Mouse (Mus musculus) limb, embryonic 13.5 days (tissue): ENCODE measurements around the gene Atg13. TPM values are rescaled to one million over a fixed set of nuclear protein-coding genes. Genes with fewer than 3 reads are reported as not detected.

Experiments
- ATAC-seq: fragments of 200-750 bp; cut with Nextera tagmentation; 2 replicates; pipeline ENCODE4 v1.8.0; 2017; ENCODE audit warnings: low read depth, moderate number of reproducible peaks, moderate TSS enrichment; ENCODE audit not compliant: low FRiP score
- H3K27ac ChIP-seq: fragments of 300-500 bp; sonication (generic); 2 replicates; pipeline ENCODE4 v1.5.1; 2015; ENCODE audit warnings: inconsistent platforms, mild to moderate bottlenecking, moderate library complexity
- H3K27me3 ChIP-seq: fragments of 300-500 bp; sonication (generic); 2 replicates; pipeline ENCODE4 v1.6.1; 2015; ENCODE audit warnings: mild to moderate bottlenecking, inconsistent platforms
- H3K36me3 ChIP-seq: fragments of 300-500 bp; sonication (generic); 2 replicates; pipeline ENCODE4 v1.6.1; 2015; ENCODE audit warnings: inconsistent platforms, mild to moderate bottlenecking, moderate library complexity
- H3K4me1 ChIP-seq: fragments of 300-500 bp; sonication (generic); 2 replicates; pipeline ENCODE4 v1.6.1; 2015; ENCODE audit warnings: inconsistent platforms
- H3K4me2 ChIP-seq: fragments of 300-500 bp; sonication (generic); replicated peaks from 2 replicates; pipeline ENCODE4 v1.6.1; 2015; ENCODE audit warnings: inconsistent platforms, mild to moderate bottlenecking, moderate library complexity
- H3K4me3 ChIP-seq: fragments of 300-500 bp; sonication (generic); 2 replicates; pipeline ENCODE4 v1.5.1; 2015; ENCODE audit warnings: moderate library complexity, mild to moderate bottlenecking, inconsistent platforms
- H3K9ac ChIP-seq: fragments of 300-500 bp; sonication (generic); 2 replicates; pipeline ENCODE4 v1.6.1; 2015; ENCODE audit warnings: mild to moderate bottlenecking, inconsistent platforms
- H3K9me3 ChIP-seq: fragments of 300-500 bp; sonication (generic); 2 replicates; pipeline ENCODE4 v1.6.1; 2016; ENCODE audit warnings: inconsistent platforms
- WGBS: fragments of 180-500 bp; shearing (Covaris S2); methylation state at CpG from one replicate; pipeline ENCODE4 v1.1.7; 2015; 5-methylcytosine and 5-hydroxymethylcytosine counted together
- polyA plus RNA-seq: library from polyadenylated mRNA; unstranded; fragments of >200 nt; fragmentation: Nextera tagmentation; extraction: Ambion mirVana; gene quantifications from 2 replicates; pipeline ENCODE4 v1.2.1, GENCODE M21; 2015

Atg13 gene
- polyA plus RNA-seq, 1 experiment from 2014 or later = 29.0 TPM

DNA sequence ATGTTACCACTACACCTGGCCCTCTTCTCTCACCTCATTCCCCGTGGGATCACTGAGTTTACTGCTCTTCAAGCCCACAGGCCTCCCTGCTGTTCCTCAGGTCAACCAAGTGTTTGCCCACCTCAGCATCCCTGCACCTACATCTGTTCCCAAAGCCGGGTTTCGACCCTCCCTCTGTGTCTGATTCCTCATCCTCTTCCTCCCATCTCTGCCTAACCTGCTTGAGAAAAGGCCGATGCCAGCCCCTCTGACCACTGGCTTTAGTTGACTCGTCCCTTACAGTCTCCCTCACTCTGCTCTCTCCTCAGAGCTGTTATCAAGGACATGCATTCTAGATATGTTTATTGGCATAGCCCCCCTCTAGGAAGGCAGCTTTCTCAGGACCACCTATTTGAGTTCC, 82.9 kb downstream of the Atg13 start:
- Histone ChIP-seq H3K36me3 (peaks cover 16% of the 10 kb centered on the region), H3K27me3 (no peaks in the 10 kb centered on the region), H3K9me3 (no peaks in the 10 kb centered on the region), H3K9ac (no peak overlapping the region), H3K27ac (no peak overlapping the region), H3K4me2 (no peak overlapping the region), H3K4me3 (no peak overlapping the region), H3K4me1 (no peaks in the 10 kb centered on the region)
- 73% methylated on average over 5 of the region's 5 CpGs for WGBS
- ATAC-seq = no peak

Other genes with a start within 250 kb of the Atg13 start
- gene Ckap5, start 183.8 kb downstream of the Atg13 start, polyA plus RNA-seq = 106 TPM in 2 replicates
- 1.1 and 1.8 TPM in 2 replicates for gene F2, start 74.2 kb downstream of the Atg13 start, polyA plus RNA-seq
- 15.6 and 16.1 TPM in 2 replicates for gene Zfp408, start 60.8 kb downstream of the Atg13 start, polyA plus RNA-seq
- gene Arhgap1, start 60.7 kb downstream of the Atg13 start, polyA plus RNA-seq = 104 and 111 TPM in 2 replicates
- 22.6 and 24.5 TPM in 2 replicates for gene Harbi1, start 276 bp upstream of the Atg13 start, polyA plus RNA-seq
- 18.9 and 20.9 TPM in 2 replicates for gene Ambra1, start 19.6 kb upstream of the Atg13 start, polyA plus RNA-seq
- 0.38 and 0.78 TPM in 2 replicates for gene Chrm4, start 216.7 kb upstream of the Atg13 start, polyA plus RNA-seq
- 1,939 and 1,982 TPM in 2 replicates for gene Mdk, start 221.7 kb upstream of the Atg13 start, polyA plus RNA-seq
- gene Gm9821, start 235.1 kb upstream of the Atg13 start, polyA plus RNA-seq = 0.27 and 0.61 TPM in 2 replicates